Mouse (Mus musculus) stomach, postnatal 0 days (tissue): ENCODE data around the gene Sprr2d.

Source experiments
- CTCF ChIP-seq: IDR thresholded peaks from 2 replicates; pipeline ENCODE4 v1.5.1; 2016; ENCODE audit warnings: antibody characterized with exemption, low read depth, mild to moderate bottlenecking, moderate library complexity
- EP300 ChIP-seq: optimal IDR thresholded peaks from 2 replicates; pipeline ENCODE3; 2016; ENCODE audit warnings: antibody characterized with exemption

GRCm38 (mm10) chr3:92364887-92365286 lies 25.9 kb downstream of the Sprr2d start, which contains the start of gene Sprr2f:
- no peak for TF ChIP-seq CTCF
- no peak for TF ChIP-seq EP300
